Mouse (Mus musculus): ENCODE measurements around the gene Zpbp2.

DNA sequence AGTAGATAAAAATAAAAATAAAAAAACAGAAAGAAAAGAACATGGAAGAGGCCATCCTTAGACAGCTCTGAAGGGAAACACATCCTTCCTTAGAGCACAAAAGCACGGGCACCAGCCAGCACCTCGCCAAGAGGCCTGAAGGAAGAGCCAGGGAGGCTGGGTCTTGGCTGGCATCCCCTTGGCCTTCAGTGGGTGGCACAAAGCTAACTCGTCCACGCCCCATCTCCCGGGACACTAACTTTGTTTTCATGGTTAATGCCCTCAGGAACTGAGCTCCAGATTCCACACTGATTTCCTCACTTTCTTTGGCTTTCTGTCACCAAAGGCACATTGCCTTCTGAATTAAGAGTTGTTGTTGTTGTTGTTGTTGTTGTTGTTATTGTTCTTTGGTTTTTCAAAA, 26.9 kb downstream of the Zpbp2 start:
- TF ChIP-seq CTCF (IDR thresholded peaks at IDR 0.05; ENCODE audit: control insufficient read depth, insufficient read depth, insufficient read length) = no peak
- TF ChIP-seq MAX (IDR thresholded peaks at IDR 0.05) = no peak

Data from C2C12 (cell line).